Mouse (Mus musculus): ENCODE measurements at regions not wholly inside any gene's neighbourhood (a gene's known extent, or its start where the extent isn't known, plus 50 kb on each side); places are given as distances from the start of the nearest gene placed in this dataset.

DNA sequence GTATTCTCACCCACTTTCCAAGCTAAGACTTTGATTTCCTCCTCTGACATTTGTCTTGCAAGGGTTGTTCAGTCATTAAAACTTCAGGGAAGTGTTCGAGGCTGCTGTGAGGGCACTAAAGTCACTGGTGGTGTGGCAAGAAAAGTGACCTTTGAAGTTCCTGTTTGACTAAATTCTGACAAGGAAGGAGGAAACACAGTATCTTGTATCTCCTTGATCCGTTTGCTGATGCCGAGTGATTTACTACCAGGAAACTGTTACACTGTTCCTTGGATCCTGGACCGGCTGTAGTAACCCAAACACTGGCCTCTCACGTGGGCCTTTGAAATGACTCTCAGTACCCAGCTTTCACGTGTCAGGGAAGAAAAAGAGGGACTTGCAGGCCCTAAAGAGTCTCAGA, 53.5 kb upstream of the Ralgapa2 start:
- peak in 1 of 2 experiments; percentile 19 for DNase-seq (ENCODE audit: inconsistent age in 2 of 2, low spot score in 1 of 2)

DNA sequence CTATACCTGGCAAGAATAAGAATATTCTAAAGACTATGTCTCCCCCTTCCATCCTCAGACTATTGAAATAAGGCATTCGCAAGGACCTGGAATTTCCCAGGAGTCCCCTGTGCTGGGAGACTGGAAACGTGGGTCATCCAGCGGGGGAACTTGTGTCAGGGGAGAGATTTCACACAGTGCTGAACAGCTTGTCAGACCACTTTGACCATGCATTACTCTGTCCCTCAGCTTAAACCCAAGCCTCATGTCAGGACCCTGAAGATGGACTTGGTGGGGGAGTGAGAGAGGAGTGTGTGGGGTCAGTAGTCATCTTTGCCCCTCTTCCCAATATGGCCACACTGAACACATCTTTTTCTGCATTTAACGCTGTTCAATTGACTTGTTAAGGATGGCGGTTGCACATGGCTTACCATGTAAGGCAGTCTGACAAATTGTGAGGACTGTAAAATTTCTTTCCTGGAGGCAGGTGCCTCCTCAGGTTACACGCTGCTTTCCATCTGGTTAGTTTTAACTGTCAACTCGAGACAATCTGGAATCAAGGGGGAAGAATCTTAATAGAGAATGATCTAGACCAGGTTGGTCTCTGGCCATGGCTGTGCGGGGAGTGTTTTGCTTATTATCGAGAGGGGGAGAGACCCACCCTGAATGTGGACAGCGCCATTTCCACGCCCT, 56.2 kb upstream of the Ralgapa2 start:
- no peak for DNase-seq (ENCODE audit: inconsistent age in 2 of 2, low spot score in 1 of 2)

DNA sequence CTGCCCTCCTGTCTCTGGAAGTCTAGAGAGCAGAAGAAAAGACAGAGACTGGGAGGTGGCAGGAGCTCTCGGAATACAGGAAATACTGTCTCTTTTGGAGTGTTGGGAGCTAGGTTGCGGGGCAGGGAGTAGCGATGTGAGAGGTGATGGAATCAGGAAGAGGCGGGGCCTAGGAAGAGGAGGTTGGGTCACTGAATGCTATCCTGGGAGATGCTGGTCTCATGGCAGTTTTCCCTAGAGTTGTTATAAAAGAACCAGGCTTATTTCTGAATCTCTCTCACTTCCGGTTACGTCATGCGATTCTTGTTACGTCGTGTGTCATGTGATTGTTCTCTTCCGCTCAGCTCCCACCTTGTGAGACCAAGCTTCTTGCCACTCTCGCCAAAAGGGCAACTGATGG, 58.9 kb upstream of the Ralgapa2 start:
- DNase-seq (ENCODE audit: inconsistent age in 2 of 2, low spot score in 1 of 2), result no peak

DNA sequence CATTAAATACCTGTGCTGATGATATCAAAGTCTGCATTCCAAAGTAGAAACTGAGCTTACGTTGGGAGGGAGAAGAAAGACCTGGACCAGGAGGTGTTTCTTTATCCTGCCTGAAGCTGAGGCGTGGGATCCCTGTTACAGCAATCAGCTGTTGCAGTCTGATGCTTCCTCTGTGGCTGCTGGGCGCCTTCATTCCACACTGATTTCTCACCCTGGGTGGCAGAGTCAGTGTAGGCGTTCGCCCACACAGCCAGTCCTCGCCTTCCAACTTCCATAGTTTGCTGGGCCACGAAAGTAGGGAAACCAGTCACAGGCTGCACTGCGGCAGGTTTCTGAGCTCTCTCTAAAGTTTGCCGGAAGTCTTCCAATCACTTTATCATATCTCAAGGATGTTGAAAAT, 59.7 kb upstream of the Ralgapa2 start:
- no peak for DNase-seq (ENCODE audit: inconsistent age in 2 of 2, low spot score in 1 of 2)

DNA sequence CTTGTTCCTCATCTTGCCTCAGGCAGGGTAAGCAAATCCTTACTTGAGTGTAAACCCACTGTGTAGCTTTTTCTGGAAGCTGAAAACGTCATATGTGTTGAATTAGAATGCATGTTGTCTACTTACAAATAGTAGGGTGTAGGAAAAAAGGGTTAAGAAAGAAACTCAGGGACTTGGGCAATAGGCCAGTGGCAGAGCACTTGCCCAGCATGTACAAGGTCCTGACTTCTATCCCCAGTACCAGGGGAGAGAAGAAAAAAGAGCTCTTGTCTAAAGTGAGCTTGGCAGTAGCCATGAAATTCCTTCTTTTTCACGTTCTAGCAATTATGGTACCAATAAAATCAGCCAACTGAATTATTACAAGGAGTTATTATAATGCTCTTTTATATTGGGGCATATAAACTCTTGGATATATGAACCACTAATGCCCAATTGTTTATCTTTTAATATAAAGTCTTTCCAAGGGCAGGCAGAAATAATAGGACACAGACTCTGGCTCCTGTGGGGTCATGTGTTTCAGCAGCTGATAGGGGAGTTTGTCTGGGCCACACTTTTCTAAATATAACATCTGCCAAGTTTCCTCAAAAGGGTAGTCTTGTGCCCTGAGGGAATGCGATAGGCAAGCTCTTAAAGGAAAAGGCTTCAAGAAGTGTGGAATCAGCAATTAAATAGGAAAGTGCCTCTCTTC, 63.6 kb upstream of the Ralgapa2 start:
- no peak for DNase-seq (ENCODE audit: inconsistent age in 2 of 2, low spot score in 1 of 2)

DNA sequence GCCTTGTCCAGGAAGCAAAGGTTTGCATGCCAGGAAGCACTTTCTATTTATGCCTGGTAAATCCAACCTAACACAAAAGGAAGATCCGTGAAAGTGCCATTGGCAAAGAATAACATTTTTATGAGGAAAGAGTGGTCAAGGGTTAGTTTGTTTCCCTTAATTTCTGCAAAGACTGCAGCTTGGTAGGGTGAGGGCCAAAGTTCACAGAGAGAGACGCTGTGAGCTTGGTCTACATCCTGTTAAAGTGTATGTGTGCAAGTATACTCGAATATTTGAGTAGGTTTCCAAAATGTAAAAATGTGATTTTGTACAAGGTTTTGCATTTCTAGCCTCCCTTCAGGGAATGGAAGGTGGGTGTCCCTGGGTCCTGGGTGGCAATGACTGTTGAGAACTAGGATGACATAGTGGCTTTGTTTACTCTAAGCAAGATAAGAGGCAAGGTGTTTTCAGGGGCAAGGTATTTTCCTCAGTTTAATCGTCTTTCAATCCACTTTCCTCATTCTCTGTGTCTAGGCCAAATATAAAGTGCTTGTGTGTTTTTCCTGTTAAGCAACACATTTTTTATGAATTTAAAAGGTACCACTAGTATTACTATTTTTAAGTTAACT, 64.3 kb upstream of the Ralgapa2 start:
- peak in 1 of 2 experiments; percentile 33 for DNase-seq (ENCODE audit: inconsistent age in 2 of 2, low spot score in 1 of 2)

DNA sequence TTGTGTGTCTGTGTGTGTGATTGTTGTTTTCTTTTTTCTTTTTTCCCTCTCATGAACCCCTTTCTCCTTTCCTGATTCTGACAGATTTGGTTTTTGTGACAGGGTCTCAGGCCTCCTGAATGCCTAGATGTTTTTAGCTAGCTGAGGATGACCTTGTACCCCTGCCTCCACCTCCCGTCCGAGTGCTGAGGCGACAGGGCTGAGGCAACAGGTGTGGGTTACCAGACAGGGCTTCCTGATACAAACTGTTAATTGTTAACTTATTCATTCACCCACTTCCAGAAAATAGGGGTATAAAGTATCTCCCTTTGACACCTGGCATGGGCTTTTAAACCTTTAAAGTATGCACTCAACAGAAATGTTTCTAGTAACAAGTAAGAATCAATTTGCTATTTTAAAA, 65.0 kb upstream of the Ralgapa2 start:
- no peak for DNase-seq (ENCODE audit: inconsistent age in 2 of 2, low spot score in 1 of 2)

DNA sequence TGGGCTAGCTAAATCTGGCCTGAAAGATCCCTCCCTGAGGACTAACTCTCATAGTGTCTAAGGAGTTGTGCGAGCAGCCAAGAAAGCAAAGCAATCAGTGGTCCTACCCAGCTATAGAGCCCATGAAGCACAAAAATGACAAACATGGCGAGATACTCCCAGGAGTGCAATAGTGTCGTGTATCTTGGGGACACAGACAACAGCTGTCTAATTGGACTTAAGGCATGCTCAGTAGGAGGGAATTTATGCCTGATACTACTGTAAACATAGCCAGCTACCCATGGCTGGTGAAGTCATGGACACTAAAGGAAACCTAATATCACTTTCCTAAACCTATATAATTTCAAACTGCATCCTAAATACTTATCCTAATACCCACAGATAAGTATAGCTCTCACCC, 69.1 kb upstream of the Ralgapa2 start:
- DNase-seq (ENCODE audit: inconsistent age in 2 of 2, low spot score in 1 of 2), result no peak

DNA sequence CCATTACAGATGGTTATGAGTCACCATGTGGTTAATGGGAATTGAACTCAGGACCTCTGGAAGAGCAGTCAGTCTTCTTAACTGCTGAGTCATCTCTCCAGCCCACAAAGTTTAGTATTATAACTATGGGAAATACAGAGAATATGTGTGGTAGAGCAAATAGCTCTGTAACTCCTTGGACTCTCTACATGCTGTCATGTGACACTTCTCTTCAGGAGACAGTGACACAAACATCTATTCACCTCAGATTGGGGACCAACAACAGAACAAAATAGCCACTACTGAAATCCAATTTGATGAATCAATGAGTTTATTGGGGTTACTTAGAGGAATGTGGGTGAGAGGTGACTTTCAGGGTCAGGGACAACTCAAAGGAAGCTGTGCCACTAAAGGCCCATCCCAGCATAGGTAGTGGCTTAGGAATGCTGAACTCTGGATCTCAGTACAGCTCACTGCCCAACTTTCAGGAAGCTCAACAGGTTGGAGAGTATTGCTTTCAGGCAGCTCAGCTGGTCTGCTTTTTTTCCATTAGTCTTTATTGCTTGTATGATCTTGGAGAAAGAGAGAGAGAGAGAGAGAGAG, 71.8 kb upstream of the Ralgapa2 start:
- no peak for DNase-seq (ENCODE audit: inconsistent age in 2 of 2, low spot score in 1 of 2)

DNA sequence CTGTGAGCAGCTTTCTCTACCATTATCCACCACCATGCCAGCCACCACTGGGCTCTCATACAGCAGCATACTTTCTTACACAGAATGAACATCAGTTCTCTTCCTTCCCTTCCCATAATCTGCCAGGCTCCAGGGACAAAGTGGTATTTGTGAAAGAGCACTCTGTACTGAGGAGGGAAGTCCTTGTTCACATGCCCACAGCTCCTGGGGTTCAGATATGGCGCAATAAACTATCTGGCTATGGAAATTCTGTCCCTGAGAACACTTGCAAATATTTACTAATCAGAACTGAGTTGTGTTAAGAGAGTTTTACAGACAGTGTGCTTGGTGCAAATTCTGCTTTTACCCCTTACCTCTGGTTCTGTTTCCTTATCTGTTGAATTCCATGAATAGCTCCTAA, 74.2 kb upstream of the Ralgapa2 start:
- DNase-seq (ENCODE audit: inconsistent age in 2 of 2, low spot score in 1 of 2), result peak in 1 of 2 experiments; percentile 49

DNA sequence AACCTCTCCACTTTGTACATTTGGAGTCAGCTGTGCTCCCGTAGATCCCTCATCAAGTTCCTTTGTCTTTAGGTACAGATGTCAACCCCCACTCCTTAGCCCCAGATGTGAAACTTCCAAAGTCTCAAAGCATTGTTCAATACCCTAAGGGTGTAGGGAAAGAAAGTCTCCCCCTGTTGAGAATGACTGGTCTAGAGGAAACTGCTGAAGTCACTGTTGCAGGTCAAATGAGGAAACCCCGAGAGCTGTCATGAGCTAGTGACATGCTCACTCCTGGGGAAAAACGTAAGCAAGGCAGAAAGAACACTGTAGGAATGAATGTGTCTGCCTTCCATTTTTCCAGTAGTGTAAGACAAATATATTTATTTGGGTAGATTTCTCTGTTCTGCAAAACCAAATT, 74.8 kb upstream of the Ralgapa2 start:
- no peak for DNase-seq (ENCODE audit: inconsistent age in 2 of 2, low spot score in 1 of 2)

DNA sequence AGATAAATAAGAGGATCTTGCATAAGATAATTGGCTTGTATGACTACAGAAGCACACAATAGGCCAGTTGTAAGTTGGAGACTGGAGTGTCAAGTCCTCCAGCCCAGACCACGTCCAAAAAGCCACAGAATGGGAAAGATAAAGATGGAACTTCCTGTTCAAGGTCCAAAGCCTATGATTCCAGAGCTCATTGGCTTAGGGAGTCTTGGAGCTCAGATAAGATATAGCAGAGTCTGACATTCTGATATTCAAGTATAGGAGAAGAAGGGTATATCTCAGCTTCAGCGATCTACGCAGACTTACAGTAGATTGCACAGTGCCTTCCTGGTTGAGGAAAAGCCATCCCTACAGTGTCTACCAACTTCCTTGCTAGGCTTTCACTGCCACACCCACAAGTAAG, 77.7 kb upstream of the Ralgapa2 start:
- DNase-seq (ENCODE audit: inconsistent age in 2 of 2, low spot score in 1 of 2), result no peak

DNA sequence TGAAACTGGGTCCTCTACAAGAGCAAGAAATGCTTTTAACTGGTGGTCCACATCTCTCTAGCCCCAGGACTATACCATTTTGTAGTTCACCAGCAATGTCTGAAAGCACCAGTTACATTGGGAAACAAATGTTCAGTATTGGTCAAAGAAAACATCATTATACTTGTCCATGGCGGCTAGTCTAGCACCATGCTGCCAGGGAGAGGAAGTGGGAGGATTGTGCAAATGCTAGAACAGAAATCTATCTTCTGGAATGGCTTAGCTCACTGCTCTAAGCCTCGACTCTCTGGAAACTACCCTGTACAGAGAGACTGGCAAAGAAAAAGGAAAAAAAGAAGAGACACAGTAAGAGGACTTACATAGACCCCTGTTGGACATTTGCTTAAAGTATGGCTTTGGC, 81.1 kb upstream of the Ralgapa2 start:
- DNase-seq (ENCODE audit: inconsistent age in 2 of 2, low spot score in 1 of 2), result no peak

DNA sequence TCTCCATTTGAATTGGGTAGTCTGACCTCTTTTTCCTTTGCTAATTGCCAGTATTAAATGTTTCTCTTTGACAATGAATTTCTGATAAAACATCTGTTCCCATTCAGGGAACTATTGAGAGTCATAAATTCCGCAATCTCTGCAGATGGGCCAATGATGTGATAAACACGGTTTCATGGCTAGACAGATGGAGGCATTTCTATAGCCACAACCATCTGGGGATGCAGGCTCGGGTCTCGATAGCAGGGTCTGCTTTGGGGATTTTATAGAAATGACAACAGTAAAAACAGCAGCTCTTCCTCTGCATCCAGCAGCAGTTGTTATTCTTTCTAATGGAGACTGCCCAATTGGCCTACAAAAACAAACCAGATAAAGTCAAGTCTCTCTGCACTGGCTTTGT, 82.1 kb upstream of the Ralgapa2 start:
- DNase-seq (ENCODE audit: inconsistent age in 2 of 2, low spot score in 1 of 2), result no peak

DNA sequence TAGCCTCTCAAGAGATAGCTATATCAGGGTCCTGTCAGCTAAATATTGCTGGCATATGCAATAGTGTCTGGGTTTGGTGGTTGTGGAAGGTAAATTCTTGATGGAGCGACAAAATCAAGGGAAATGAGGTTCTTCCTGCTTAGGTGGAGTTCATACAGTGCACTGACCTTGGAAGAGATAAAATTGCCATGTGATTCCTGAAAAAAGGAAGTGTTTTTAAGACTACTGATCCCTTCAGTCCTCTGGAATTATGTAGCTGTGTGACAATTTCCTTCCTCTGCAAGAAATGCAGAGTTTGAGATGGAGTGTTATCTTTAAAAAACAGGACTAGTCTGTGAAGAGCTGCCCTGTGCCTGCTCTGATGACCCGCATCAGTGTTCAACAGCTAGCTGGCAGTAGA, 83.5 kb upstream of the Ralgapa2 start:
- no peak for DNase-seq (ENCODE audit: inconsistent age in 2 of 2, low spot score in 1 of 2)

DNA sequence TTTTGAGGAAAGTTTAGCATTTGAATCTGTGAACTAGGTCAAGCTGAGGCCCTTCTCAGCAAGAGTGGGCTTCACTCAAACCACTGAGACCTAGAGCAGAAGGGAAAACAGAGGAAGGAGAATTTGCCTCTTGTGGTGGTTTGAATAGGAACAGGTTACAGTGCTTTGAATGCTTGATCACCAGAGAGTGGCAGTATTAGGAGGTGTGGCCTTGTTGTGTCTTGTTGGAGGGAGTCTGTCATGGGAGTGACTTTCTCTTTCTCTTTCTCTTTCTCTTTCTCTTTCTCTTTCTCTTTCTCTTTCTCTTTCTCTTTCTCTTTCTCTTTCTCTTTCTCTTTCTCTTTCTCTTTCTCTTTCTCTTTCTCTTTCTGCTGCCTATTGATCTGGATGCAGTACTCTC, 94.0 kb upstream of the Ralgapa2 start:
- DNase-seq (ENCODE audit: inconsistent age in 2 of 2, low spot score in 1 of 2), result no peak

DNA sequence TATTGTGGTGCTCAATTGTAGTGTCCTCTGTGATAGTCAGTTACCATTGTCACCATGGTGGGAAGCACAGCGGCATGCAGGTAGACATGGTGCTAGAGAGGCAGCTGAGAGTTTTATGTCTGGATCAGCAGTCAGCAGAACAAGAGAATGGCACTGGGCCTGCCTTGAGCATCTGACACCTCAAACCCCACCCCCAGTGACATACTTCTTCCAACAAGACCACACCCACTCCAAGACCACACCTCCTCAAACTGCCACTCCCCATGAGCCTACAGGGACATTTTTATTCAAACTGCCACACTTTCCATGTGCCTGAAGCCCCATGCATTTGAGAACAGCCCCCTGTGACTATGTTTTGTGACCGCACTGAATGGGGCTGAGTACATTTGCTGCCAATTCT, 98.8 kb upstream of the Ralgapa2 start:
- DNase-seq (ENCODE audit: inconsistent age in 2 of 2, low spot score in 1 of 2), result no peak

DNA sequence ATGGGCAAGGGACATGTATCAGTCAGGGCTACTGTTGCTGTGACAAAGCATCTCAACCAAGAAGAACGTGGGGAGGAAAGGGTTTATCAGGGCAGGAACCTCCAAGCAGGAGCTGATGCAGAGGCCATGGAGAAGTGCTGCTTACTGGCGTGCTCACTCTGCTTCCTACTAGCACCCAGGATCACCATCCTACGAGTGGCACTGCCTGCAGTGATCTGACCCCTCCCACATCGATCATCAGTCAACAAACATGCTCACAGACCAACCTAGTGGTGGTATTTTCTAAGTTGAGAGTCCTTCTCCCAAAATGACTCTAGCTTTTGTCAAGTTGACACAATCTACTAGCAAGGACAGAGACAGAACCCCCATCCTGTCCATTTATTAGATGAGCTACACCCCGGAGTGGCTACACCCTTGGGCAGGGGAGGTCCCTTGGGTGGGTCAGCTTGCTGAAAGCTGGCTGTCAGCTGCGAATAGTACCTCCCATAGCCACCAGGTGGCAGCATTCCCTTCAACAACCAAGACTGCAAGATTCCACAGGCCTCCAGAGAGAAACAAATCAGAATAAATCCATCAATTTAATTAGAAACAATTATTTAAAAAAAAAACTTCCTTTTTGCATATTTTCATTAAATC, 99.9 kb upstream of the Ralgapa2 start:
- DNase-seq (ENCODE audit: inconsistent age in 2 of 2, low spot score in 1 of 2), result peak; percentile 64 to 86

DNA sequence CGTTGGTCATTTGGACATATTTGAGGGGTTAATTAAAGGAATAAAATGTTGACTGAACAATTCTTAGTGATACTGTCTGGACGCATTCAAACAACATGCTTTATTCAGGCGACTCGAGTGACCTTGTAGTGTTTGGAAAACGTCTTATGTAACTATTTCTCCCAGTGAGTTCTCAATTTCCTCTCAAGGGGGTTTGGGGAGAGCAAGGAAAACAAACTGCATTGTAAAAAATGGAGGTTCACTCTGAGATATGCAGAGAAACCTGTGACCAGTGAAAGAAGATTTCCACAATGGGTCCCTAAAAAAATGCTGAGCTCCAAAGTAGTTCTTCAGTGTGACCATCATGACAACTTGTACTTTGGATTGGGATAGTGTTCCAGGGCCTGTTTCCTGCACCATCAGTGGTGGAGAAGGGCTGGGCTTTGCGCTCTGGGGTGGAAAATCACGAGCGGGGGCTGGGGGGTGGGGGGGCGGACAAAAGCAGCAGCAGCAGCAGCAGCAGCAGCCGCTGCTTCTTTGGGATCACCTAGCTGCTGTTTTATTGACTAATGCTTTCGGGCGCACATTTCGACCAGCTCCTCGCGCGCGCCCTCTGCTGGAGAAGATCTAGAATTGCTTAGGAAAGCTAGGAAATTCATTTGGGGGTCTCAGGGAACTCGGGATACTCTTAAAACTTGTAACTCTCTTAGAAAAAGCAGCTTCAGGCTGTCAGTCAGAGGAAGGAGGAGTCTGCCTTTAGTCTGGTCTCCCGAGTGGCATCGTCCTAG, 100.6 kb upstream of the Ralgapa2 start:
- DNase-seq (ENCODE audit: inconsistent age in 2 of 2, low spot score in 1 of 2), result peak; percentile 47 to 78

DNA sequence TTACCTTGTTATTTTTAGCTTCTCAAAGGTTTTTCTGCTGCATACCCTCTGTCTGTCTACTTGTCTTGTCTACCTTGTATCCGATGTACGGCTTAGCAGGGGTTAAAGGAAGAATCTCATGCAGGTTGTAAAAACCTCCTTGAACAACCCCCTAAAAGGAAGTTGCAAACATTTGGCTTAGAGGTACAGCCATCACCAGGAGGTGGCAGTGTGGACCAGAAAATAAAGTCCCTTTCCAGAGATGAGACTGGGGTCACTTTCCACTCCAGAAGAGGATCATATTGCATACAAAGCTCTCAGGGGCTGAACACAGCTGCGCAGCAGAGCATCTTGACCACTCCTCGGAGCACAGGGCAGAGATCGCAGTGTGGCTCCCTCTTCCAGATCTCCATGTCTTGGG, 109.0 kb upstream of the Ralgapa2 start:
- DNase-seq (ENCODE audit: inconsistent age in 2 of 2, low spot score in 1 of 2), result peak in 1 of 2 experiments; percentile 62

DNA sequence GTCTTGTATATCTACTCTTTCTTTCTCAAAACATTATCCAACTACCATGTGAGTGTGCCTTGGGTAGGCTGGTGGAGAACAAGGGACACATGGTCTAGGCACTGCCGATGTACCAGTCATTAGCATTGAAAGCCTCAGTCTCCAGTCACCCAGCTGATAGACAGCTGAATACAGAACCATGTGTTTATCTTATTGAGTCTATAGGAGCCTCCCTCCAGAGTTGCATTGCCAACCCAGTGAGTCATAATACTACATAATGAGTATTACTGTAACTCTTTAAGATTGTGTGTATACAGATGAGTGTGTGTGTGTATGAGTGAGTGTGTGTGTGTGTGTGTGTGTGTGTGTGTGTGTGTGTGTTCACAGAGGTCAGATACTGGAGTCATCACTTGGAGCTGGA, 110.9 kb upstream of the Ralgapa2 start:
- no peak for DNase-seq (ENCODE audit: inconsistent age in 2 of 2, low spot score in 1 of 2)
